Mouse (Mus musculus) midbrain, embryonic 16.5 days (tissue): ENCODE results near the gene Gm20388. TPM values are rescaled to one million over a fixed set of nuclear protein-coding genes. Genes with fewer than 3 reads are reported as not detected.

ENCODE experiments used
- ATAC-seq: fragments of 200-750 bp; cut with Nextera tagmentation; 2 replicates; pipeline ENCODE4 v1.8.0; 2017; ENCODE audit warnings: moderate TSS enrichment
- H3K27ac ChIP-seq: fragments of 300-500 bp; sonication (generic); 2 replicates; pipeline ENCODE4 v1.5.1; 2014; ENCODE audit warnings: mild to moderate bottlenecking, low read length, mixed read lengths
- H3K27me3 ChIP-seq: fragments of 300-500 bp; sonication (generic); 2 replicates; pipeline ENCODE4 v1.6.1; 2014; ENCODE audit warnings: low read depth, low read length, mixed read lengths; ENCODE audit not compliant: control insufficient read depth, insufficient read depth
- H3K36me3 ChIP-seq: fragments of 300-500 bp; sonication (generic); 2 replicates; pipeline ENCODE4 v1.6.1; 2014; ENCODE audit warnings: mild to moderate bottlenecking, low read length, moderate library complexity, mixed read lengths; ENCODE audit not compliant: control insufficient read depth, insufficient read depth
- H3K4me1 ChIP-seq: fragments of 300-500 bp; sonication (generic); 2 replicates; pipeline ENCODE4 v1.6.1; 2014; ENCODE audit warnings: mild to moderate bottlenecking, low read length, mixed read lengths; ENCODE audit not compliant: control insufficient read depth, insufficient read depth
- H3K4me2 ChIP-seq: fragments of 300-500 bp; sonication (generic); 2 replicates; pipeline ENCODE4 v1.6.1; 2014; ENCODE audit warnings: mild to moderate bottlenecking, low read length, mixed read lengths
- H3K4me3 ChIP-seq: fragments of 300-500 bp; sonication (generic); 2 replicates; pipeline ENCODE4 v1.5.1; 2014; ENCODE audit warnings: low read depth, mild to moderate bottlenecking, low read length, moderate library complexity, mixed read lengths
- H3K9ac ChIP-seq: fragments of 300-500 bp; sonication (generic); 2 replicates; pipeline ENCODE4 v1.6.1; 2014; ENCODE audit warnings: low read depth, low read length, mixed read lengths
- H3K9me3 ChIP-seq: fragments of 300-500 bp; sonication (generic); replicated peaks from 2 replicates; pipeline ENCODE4 v1.6.1; 2014; ENCODE audit warnings: mild to moderate bottlenecking, low read length, mixed read lengths; ENCODE audit not compliant: control insufficient read depth, poor library complexity, severe bottlenecking
- WGBS: fragments of 180-500 bp; shearing (Covaris S2); extraction: QIAGEN DNeasy Blood & Tissue Kit; methylation state at CpG from one replicate; pipeline ENCODE4 v1.1.7; 2014; 5-methylcytosine and 5-hydroxymethylcytosine counted together
- polyA plus RNA-seq: library from polyadenylated mRNA; unstranded; fragments of >200 nt; fragmentation: Nextera tagmentation; extraction: Ambion mirVana; gene quantifications from 2 replicates; pipeline ENCODE4 v1.2.1, GENCODE M21; 2015

The Gm20388 gene
- polyA plus RNA-seq, 1 experiment from 2014 or later: 7.5 TPM

GRCm38 (mm10) chr8:124080467-124081326, 4170.1 kb downstream of the Gm20388 start:
- H3K27ac ChIP-seq: peak overlapping the region; percentile 38; the same call in 1 of the 2 replicates
- 74% methylated on average over 21 of the region's 21 CpGs for WGBS
- ATAC-seq: no peak
- no peak overlapping the region for H3K9ac ChIP-seq
- no peaks in the 10 kb centered on the region for H3K36me3 ChIP-seq
- no peaks in the 10 kb centered on the region for H3K27me3 ChIP-seq
- no peak overlapping the region for H3K4me2 ChIP-seq
- peaks cover 8% of the 10 kb centered on the region; the same call in 1 of the 2 replicates for H3K4me1 ChIP-seq
- no peak overlapping the region for H3K4me3 ChIP-seq
- H3K9me3 ChIP-seq: no peaks in the 10 kb centered on the region

GRCm38 (mm10) chr8:124082616-124083015, 4172.0 kb downstream of the Gm20388 start:
- Histone ChIP-seq H3K9ac (no peak overlapping the region), H3K27me3 (no peaks in the 10 kb centered on the region), H3K27ac (no peak overlapping the region), H3K36me3 (no peaks in the 10 kb centered on the region), H3K9me3 (no peaks in the 10 kb centered on the region), H3K4me3 (no peak overlapping the region), H3K4me1 (peaks cover 4% of the 10 kb centered on the region; the same call in 1 of the 2 replicates), H3K4me2 (no peak overlapping the region)
- 93% methylated on average over 8 of the region's 8 CpGs for WGBS
- no peak for ATAC-seq

- no peak for ATAC-seq
- no peak overlapping the region for H3K9ac ChIP-seq
- H3K27ac ChIP-seq: no peak overlapping the region
- no peaks in the 10 kb centered on the region for H3K9me3 ChIP-seq
- 79% methylated on average over 7 of the region's 7 CpGs for WGBS
- no peak overlapping the region for H3K4me3 ChIP-seq
- no peak overlapping the region for H3K4me2 ChIP-seq
- H3K27me3 ChIP-seq: no peaks in the 10 kb centered on the region
- H3K4me1 ChIP-seq: peaks cover 4% of the 10 kb centered on the region; the same call in 1 of the 2 replicates
- no peaks in the 10 kb centered on the region for H3K36me3 ChIP-seq
Observed at GRCm38 (mm10) chr8:124083611-124084010, 4173.0 kb downstream of the Gm20388 start.

GRCm38 (mm10) chr8:124085668-124086067, 4175.0 kb downstream of the Gm20388 start:
- H3K9ac ChIP-seq: no peak overlapping the region
- H3K27ac ChIP-seq: no peak overlapping the region
- 0 out of 2 replicates have a peak, but pooled peaks cover 2% of the 10 kb centered on the region for H3K4me1 ChIP-seq
- WGBS: 70% methylated on average over 4 of the region's 4 CpGs
- H3K4me2 ChIP-seq: no peak overlapping the region
- ATAC-seq: no peak
- H3K9me3 ChIP-seq: no peaks in the 10 kb centered on the region
- no peaks in the 10 kb centered on the region for H3K36me3 ChIP-seq
- H3K27me3 ChIP-seq: no peaks in the 10 kb centered on the region
- H3K4me3 ChIP-seq: no peak overlapping the region

GRCm38 (mm10) chr8:124088092-124088613, 4177.5 kb downstream of the Gm20388 start:
- Histone ChIP-seq H3K9me3 (no peaks in the 10 kb centered on the region), H3K36me3 (no peaks in the 10 kb centered on the region), H3K4me1 (no peaks in the 10 kb centered on the region), H3K4me3 (no peak overlapping the region), H3K27me3 (no peaks in the 10 kb centered on the region), H3K4me2 (no peak overlapping the region), H3K27ac (no peak overlapping the region), H3K9ac (no peak overlapping the region)
- no peak for ATAC-seq
- WGBS: 45% methylated on average over 11 of the region's 11 CpGs

GRCm38 (mm10) chr8:124089016-124089415, 4178.4 kb downstream of the Gm20388 start:
- H3K36me3 ChIP-seq: no peaks in the 10 kb centered on the region
- no peak overlapping the region for H3K4me3 ChIP-seq
- H3K9ac ChIP-seq: no peak overlapping the region
- 79% methylated on average over 5 of the region's 5 CpGs for WGBS
- ATAC-seq: no peak
- H3K9me3 ChIP-seq: no peaks in the 10 kb centered on the region
- H3K4me2 ChIP-seq: no peak overlapping the region
- H3K27me3 ChIP-seq: no peaks in the 10 kb centered on the region
- H3K27ac ChIP-seq: no peak overlapping the region
- H3K4me1 ChIP-seq: no peaks in the 10 kb centered on the region

- no peaks in the 10 kb centered on the region for H3K4me1 ChIP-seq
- H3K4me3 ChIP-seq: no peak overlapping the region
- no peaks in the 10 kb centered on the region for H3K27me3 ChIP-seq
- H3K9me3 ChIP-seq: no peaks in the 10 kb centered on the region
- no peak for ATAC-seq
- no peak overlapping the region for H3K9ac ChIP-seq
- 94% methylated on average over 5 of the region's 5 CpGs for WGBS
- no peak overlapping the region for H3K27ac ChIP-seq
- no peaks in the 10 kb centered on the region for H3K36me3 ChIP-seq
- no peak overlapping the region for H3K4me2 ChIP-seq
Observed at GRCm38 (mm10) chr8:124090473-124090872, 4179.8 kb downstream of the Gm20388 start.

- H3K9ac ChIP-seq: peak overlapping the region; percentile 36; the same call in 1 of the 2 replicates
- H3K4me2 ChIP-seq: peak overlapping the region; percentile 9; the same call in 1 of the 2 replicates
- ATAC-seq: peak; percentile 92
- WGBS: 13% methylated on average over 11 of the region's 11 CpGs
- no peaks in the 10 kb centered on the region for H3K36me3 ChIP-seq
- no peaks in the 10 kb centered on the region for H3K9me3 ChIP-seq
- peaks cover 11% of the 10 kb centered on the region for H3K4me1 ChIP-seq
- no peak overlapping the region for H3K4me3 ChIP-seq
- H3K27ac ChIP-seq: peak overlapping the region; percentile 69
- H3K27me3 ChIP-seq: no peaks in the 10 kb centered on the region
Observed at GRCm38 (mm10) chr8:124098953-124099622, 4188.4 kb downstream of the Gm20388 start.

- Histone ChIP-seq H3K4me3 (no peak overlapping the region), H3K4me2 (peak overlapping the region; percentile 9; the same call in 1 of the 2 replicates), H3K27ac (peak overlapping the region; percentile 69), H3K27me3 (no peaks in the 10 kb centered on the region), H3K4me1 (peaks cover 11% of the 10 kb centered on the region), H3K36me3 (no peaks in the 10 kb centered on the region), H3K9ac (no peak overlapping the region), H3K9me3 (no peaks in the 10 kb centered on the region)
- no peak for ATAC-seq
- 54% methylated on average over 6 of the region's 6 CpGs for WGBS
Observed at GRCm38 (mm10) chr8:124099623-124099965, 4189.0 kb downstream of the Gm20388 start.
